Mouse (Mus musculus) G1E-ER4 (cell line): ENCODE results near the gene Carnmt1. TPM values are rescaled to one million over a fixed set of nuclear protein-coding genes. Genes with fewer than 3 reads are reported as not detected.

Experiments used
- GATA1 ChIP-seq: IDR thresholded peaks from one replicate; pipeline ENCODE4 v1.8.0; 2012; ENCODE audit warnings: low read length, inconsistent platforms
- polyA plus RNA-seq: library from polyadenylated mRNA; stranded (reverse); fragments of >175 nt; gene quantifications from 2 replicates; pipeline ENCODE4 v1.2.3, GENCODE M21; 2012

The Carnmt1 gene
- polyA plus RNA-seq: 21.3 and 26.6 TPM in 2 replicates

GRCm38 (mm10) chr19:18670608-18671007, at the start of gene Carnmt1:
Gene Carnmt1, plus strand, starts transcription at chr19:18670764.
- no peak for TF ChIP-seq GATA1

- TF ChIP-seq GATA1: no peak
Observed at GRCm38 (mm10) chr19:18623894-18624293, 46.7 kb upstream of the Carnmt1 start.

GRCm38 (mm10) chr19:18629589-18629988, 41.0 kb upstream of the Carnmt1 start:
- no peak for TF ChIP-seq GATA1

DNA sequence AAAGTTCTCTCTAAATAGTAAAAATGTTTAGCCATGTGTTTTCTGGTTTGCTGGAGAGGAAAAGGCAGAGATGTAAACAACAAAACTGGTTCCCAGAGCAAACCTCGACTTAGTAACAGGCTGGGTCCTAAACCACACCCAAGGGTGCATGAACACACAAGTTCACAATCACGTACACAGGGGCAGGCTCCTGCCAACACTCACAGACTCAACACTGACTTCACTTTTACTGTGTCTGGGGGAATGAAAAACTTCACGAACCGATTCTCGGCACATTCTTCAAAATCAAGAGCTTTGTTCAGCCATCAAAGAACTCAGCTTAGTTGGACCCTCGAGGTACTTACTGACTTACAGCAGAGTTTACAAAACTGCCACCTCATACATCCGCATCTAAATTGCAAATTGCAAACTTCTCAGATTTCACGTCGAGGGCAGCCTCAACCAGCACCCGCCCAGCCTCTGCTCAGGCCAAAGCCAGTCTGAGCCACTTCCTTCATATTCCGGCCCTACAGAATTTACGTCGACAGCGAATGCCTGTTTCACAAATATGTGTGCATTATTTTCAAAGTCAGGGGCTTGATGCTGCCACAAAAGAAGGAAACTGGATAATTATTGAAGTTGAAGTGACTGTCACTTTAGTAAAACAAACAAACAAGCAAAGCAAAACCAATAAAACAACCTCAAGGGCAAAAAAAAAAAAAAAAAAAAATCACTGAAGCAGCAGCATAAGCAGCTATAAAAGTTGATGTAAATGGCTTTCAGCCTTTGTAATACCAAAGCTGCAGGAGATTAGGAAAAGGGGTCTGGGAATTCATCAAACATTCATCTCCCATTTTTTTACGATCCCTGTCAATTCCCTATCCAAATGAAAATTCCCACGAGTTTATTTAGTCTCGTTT, 40.1 kb upstream of the Carnmt1 start:
- no peak for TF ChIP-seq GATA1

DNA sequence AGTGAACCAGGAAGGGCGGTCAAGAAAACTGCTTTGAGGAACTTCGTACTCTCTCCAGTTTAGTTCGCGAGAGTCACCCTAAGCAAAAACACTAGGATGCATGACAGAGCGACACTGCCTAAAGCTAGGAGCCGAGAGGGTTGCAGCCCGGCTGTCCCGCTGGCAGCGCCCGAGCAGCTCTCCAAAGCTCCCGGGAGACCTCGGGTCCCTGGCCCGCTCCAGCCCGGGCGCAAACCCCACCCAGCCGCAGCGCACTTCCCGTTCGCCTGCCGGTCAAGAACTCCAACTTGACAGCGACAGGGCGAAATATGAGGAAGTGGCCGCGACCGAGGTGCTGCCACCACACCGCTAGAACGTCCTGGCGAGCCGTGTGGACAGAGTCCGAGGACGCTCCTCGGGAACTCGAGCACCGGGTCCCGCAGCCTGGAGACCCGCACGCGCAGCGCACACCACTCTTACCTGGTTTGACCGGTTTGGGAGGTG, 39.4 kb upstream of the Carnmt1 start:
- no peak for TF ChIP-seq GATA1

- TF ChIP-seq GATA1: no peak
Observed at GRCm38 (mm10) chr19:18631644-18632219, 38.8 kb upstream of the Carnmt1 start, which contains the start of the genes Ostf1 and Nmrk1. Gene Ostf1, minus strand, starts transcription at chr19:18631823. Gene Nmrk1, plus strand, starts transcription at chr19:18631950.

DNA sequence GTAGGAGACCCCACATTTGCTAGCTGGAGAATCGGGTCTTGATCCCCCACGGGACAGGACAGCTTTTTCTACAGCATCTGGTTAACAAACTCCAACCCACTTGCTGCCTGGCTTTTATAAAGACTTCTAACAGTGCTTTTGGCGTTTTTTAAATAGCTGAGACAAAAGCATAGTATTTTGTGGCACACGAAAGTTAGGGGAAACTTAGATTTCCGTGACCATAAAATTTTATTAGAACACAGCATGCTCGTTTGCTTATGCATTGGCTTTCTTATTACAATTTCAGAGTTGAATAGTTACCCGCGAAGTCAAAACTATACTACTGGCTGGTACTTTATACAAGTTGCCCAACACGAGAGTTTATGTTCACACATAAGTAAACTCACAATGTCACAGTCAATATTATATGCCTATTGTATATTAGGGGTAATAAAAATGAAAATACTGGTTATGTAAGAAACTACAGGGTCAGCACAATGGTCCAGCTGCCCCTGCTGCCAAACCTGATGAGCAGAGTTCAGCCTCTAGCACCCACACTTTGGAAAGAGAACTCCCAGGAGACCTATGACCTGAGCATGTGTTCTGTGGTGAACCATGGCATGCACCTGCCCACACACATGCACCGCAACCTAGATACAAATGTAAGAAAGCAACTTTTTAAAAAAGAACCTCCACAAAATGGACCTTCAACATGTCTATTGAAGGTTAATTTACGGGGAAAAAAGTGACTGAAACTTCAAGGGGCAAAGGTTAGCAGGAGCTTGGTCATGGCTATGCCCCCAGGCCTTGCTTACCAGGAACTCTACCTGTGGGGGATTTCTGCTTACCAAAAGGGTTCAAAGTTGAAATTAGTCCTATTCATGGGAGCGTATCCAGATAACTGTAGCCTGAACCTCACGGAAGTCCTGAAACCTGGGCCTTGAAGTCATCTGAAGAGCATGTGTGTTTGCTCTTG, 38.1 kb upstream of the Carnmt1 start:
- TF ChIP-seq GATA1: no peak

GRCm38 (mm10) chr19:18637954-18638353, 32.6 kb upstream of the Carnmt1 start:
- TF ChIP-seq GATA1: no peak

DNA sequence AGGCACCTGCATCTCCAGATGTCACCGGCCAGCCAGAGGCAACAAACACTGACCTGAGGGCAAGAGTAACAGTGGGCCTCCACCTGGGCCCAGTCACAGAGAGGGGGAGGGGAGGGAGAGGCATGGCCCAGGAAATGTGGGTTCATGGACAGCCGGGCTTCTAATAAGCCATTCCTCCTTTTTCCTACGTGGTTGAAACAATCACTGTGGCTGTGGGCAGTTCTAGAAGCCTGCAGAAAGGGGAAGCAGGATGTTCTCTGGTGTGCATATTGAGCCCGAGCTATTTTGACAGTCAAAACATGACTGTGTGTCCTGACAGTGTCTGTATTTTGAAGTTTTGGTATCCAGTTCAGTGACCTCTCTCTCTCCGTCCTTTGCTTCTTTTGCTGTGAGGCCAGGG, 31.6 kb upstream of the Carnmt1 start:
- TF ChIP-seq GATA1: no peak

GRCm38 (mm10) chr19:18639552-18639951, 31.0 kb upstream of the Carnmt1 start:
- no peak for TF ChIP-seq GATA1

- TF ChIP-seq GATA1: no peak
Observed at GRCm38 (mm10) chr19:18641001-18641400, 29.6 kb upstream of the Carnmt1 start.

DNA sequence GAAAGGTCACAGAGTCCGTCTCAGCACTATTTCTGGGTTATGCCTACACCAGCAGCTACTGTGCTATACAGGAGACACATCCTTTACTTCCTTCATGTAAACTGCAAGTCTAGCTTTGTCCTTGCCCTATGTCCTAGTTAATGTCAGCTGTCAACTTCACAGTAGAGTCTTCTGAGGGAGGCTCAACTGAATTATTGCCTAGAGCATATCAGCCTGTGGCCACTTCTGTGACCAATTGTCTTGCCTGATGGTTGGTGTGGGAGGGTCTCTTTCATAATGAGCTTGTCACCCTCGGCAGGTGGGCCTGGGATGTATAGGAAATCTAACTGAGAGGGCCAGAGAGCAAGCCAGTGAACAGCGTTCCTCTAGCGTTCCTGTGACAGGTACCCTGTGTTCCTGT, 27.2 kb upstream of the Carnmt1 start:
- no peak for TF ChIP-seq GATA1

DNA sequence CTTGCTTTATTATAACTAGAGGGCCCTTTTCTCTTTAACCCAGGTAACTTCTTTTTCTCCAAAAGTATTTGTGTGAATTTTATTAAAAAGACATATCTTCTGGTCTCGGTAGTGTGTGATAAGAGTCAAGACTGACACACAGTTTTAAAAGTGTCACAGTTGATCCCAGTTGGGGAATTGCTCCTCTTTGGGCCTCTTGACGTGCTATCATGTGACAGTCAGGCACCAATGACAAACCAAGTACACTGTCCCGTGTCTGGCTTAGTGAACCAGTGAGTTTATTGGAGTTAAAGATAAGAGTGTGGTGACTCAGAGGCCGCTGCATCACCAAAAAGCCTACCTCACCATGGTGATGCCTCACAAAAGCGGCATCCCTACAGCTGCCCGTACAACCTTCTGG, 26.5 kb upstream of the Carnmt1 start:
- TF ChIP-seq GATA1: no peak

- TF ChIP-seq GATA1: no peak
Observed at GRCm38 (mm10) chr19:18646397-18646796, 24.2 kb upstream of the Carnmt1 start.

GRCm38 (mm10) chr19:18646853-18647420, 23.6 kb upstream of the Carnmt1 start:
- no peak for TF ChIP-seq GATA1
